Mouse (Mus musculus): Measurements from ENCODE around the gene Rdh19. TPM values are rescaled to one million over a fixed set of nuclear protein-coding genes. Genes with fewer than 3 reads are reported as not detected.
"Not testable (repeated sequence)": the region's sequence is repeated elsewhere in the genome, so short reads cannot be mapped to it uniquely, and the experiment has no call there.

Gene Rdh19
- not detected for total RNA-seq (2021)
- long read RNA-seq, experiment 1, result 0 reads
- long read RNA-seq, experiment 2, result 0 reads

GRCm38 (mm10) chr10:127849628-127850027 lies at the start of gene Rdh19:
Rdh19 (plus strand) TSS chr10:127849928.
- no peak for DNase-seq (ENCODE audit: low spot score)

GRCm38 (mm10) chr10:127800891-127801290 lies 48.8 kb upstream of the Rdh19 start, which contains the start of gene Rdh16:
Rdh16 (plus strand) TSS chr10:127801152.
- no peak for DNase-seq (ENCODE audit: low spot score)

- DNase-seq (ENCODE audit: low spot score), result no peak
Measured at GRCm38 (mm10) chr10:127801612-127802011, 48.1 kb upstream of the Rdh19 start.

GRCm38 (mm10) chr10:127802236-127802635 lies 47.5 kb upstream of the Rdh19 start:
- no peak for DNase-seq (ENCODE audit: low spot score)

- no peak for DNase-seq (ENCODE audit: low spot score)
Measured at GRCm38 (mm10) chr10:127804416-127804815, 45.3 kb upstream of the Rdh19 start.

DNA sequence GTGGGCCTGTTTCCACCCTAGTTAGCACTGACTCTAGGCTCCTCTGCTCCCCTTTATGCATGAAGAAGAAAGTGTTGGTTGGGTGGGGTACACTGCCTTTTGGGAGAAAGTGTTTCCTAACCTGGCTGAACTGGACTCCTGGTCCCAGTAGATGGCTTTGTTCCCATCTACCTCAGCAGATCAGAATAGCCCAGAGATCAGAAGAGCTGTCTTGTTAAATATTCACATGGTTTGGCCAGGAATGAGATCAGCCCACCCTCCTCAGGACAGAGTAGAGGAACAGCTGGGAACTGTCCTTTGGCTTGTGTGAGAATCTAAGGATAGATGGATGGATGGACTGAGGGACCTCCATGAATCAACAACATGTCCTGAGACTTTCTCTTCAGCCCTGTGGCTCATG lies 33.8 kb upstream of the Rdh19 start:
- DNase-seq (ENCODE audit: low spot score), result no peak

DNA sequence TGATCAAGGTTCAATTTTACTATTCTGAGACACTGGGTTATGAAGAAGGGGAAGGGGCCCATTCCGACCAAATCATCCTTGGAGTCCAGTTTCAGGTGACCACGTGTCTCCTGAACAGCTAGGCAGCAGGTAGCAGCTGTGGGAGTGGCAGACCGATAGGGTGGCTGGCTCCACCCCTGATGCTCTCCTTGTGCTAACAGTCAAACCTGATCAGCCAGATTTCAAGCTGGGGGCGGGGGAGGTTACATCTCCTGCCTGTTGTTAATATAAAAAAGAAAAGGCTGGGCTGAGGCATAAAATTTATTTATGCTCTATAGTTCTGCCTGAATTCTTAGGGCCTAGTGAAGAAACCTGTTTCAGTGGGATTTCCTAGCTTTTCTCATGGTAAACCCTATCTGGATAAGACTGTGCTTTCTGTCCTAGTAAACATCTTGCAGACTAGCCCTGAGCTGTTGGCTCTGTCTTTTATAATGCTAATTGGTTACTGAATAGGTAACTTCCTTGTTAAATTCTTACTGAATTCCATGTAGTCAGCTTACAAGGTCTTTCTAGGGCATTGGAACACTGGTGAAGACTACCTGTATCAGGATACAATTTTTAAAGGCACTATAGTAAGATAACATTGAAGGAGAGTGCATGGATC lies 32.3 kb upstream of the Rdh19 start:
- not testable (repeated sequence) for DNase-seq (ENCODE audit: low spot score)

- not testable (repeated sequence) for DNase-seq (ENCODE audit: low spot score)
Measured at GRCm38 (mm10) chr10:127821806-127822205, 27.9 kb upstream of the Rdh19 start.

DNA sequence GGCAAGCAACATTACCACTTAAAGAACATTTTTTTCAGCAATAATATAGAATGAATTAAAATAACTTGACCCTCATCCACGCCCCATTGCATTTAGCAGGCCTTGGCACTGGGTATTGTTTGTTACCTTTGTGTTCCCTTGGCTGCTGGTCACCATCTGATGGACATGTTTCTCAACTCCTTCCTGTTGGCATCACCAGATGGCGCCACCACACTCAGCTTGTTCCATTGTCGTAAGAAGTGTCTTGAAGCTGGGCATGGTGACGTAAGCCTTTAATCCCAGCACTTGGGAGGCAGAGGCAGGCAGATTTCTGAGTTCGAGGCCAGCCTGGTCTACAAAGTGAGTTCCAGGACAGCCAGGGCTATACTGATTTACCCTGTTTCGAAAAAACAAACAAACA lies 24.3 kb upstream of the Rdh19 start:
- DNase-seq (ENCODE audit: low spot score), result no peak

DNA sequence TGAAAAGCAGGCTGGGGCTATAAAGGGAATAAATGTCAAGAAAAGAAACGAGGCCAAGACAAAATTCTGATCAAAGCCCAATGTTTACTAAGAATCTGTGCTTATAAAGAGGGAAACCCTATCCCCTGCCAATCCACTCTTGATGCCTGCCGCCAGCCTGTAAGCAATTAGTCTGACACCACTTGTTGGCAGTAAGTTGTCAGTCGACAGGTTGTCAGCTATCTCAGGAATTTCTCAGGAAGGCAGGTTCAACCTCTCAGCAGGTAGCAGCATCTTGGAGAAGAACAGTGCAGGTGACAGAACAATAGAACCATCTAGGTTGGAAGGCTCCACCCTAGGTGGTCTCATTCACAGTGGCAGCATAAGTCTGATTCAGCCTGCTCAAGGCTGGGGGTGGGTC lies 20.6 kb upstream of the Rdh19 start:
- DNase-seq (ENCODE audit: low spot score), result no peak

GRCm38 (mm10) chr10:127834186-127834585 lies 15.5 kb upstream of the Rdh19 start:
- not testable (repeated sequence) for DNase-seq (ENCODE audit: low spot score)

- no peak for DNase-seq (ENCODE audit: low spot score)
Measured at GRCm38 (mm10) chr10:127835292-127835691, 14.4 kb upstream of the Rdh19 start.

- not testable (repeated sequence) for DNase-seq (ENCODE audit: low spot score)
Measured at GRCm38 (mm10) chr10:127837793-127838192, 11.9 kb upstream of the Rdh19 start.

DNA sequence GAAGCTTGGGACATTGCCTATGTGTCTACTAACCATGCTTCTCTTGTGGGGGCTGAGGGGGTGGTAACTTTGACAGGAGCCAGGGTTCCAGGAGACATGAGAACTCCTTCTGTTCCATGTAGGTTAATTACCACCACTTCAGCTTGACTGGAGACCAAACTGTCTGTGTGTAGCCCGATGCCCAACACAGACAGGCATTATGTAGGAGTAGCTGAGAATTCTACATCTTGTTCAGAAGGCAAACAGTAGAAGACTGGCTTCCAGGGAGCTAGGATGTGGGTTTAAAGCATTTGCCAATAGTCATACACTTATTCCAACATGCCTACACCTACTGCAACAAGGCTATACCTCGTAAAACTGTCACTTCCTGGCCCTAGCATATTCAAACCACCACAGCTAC lies 11.2 kb upstream of the Rdh19 start:
- DNase-seq (ENCODE audit: low spot score), result no peak

- DNase-seq (ENCODE audit: low spot score), result no peak
Measured at GRCm38 (mm10) chr10:127840776-127841175, 9.0 kb upstream of the Rdh19 start.

DNA sequence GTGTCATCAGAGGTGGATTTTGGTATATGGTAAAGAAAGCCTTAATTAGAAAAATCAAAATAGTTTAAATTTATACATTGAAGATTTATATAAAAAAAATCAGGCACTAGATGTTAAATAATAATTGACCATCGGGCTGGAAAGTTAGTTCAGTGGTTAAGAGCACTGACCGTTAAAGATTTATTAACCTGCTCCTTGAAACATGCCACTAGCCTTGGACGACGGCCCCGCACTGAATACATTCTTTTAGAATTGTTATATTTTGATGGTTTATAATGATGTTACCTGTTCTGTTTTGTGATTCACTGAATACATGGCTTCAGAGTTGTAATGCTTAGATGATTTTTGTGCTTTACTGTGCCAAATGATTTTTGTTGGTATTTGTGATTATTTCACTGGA lies 3.8 kb upstream of the Rdh19 start:
- not testable (repeated sequence) for DNase-seq (ENCODE audit: low spot score)

DNA sequence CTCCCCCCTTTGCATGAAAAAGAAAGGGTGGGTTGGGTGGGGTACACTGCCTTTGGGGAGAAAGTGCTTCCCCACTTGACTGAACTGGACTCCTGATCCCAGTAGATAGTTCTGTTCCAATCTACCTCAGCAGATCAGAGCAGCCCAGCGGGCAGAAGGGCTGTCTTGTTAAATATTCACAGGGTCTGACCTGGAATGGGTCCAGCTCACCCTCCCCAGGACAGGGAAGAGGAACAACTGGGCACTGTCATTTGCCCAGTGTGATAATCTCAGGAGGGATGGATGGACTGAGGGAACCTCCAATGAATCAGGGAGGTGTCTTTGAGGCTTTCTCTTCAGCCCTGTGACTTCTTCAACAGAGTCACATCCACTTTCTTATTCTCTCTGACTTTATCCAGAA lies 1.6 kb upstream of the Rdh19 start:
- DNase-seq (ENCODE audit: low spot score), result no peak

DNA sequence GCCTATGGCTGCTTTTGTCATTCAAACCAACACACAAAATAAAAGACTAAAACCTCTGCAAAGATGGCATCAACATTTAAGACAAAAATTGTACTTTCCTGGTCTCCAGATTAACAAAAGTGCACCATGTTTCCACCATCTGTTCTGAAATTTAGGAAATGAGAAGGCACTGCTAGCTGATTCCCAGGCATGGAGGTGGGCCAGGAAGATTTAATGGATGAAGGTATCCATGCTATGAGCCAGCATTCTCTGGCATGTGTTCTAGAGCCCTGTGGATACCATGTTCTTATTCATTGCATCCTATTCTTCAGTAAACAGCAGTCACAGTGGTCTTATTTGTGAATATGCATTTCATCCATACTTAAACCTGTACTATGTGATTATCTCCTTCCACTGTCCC lies 6.6 kb downstream of the Rdh19 start:
- DNase-seq (ENCODE audit: low spot score), result no peak

DNA sequence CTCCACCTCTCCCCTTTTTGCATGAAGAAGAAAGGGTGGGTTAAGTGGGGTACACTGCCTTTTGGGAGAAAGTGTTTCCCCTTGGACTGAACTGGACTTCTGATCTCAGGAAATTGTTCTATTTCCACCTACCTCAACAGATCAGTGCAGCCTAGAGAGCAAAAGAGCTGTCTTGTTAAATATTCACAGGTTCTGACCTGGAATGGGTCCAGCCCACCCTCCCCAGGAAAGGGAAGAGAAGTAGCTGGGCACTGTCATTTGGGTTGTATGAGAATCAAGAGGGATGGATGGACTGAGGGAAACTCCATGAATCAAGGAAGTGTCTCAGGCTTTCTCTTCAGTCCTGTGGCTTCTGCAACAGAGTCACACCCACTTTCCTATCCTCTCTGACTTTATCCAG lies 15.2 kb downstream of the Rdh19 start:
- DNase-seq (ENCODE audit: low spot score), result no peak

DNA sequence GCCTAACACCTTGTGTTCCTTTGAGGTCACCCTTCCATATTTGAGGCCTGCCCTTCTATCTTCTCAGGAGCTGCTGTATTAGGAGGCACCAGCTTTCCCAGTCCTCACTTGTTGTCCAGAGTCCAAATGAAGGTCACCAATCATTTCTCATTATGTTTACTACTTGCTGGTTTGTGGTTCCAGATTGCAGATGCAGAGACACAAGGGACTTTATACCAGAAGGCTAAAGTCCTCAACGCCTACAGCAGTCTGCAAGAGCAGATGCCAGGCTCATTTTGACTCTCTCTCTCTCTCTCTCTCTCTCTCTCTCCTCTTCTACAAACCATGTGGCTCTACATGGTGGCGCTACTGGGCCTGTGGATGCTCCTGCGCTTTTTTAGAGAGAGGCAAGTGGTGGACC lies 16.5 kb downstream of the Rdh19 start, which contains the start of gene Rdh16f2:
Gene Rdh16f2, plus strand, starts transcription at position 243 of the 400 bp plus-strand sequence.
- no peak for DNase-seq (ENCODE audit: low spot score)

DNA sequence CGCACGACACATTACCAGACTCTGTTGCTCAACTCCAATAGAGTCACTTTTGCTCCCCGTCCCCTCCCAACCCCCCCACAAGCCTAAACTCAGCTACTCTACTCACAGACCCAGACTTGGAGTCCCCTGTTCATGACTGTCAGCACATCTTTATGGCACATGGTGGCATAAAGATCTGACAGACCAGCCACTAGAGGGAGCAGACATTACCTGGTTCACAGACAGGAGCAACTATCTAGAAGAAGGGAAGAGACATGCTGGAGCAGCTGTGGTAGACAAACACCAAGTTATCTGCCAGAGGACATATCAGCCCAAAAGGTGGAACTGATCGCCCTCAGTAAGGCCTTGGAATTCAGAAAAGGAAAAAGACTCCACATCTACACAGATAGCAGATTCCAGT lies 22.8 kb downstream of the Rdh19 start:
- no peak for DNase-seq (ENCODE audit: low spot score)

GRCm38 (mm10) chr10:127877681-127878080 lies 28.0 kb downstream of the Rdh19 start:
- no peak for DNase-seq (ENCODE audit: low spot score)

DNA sequence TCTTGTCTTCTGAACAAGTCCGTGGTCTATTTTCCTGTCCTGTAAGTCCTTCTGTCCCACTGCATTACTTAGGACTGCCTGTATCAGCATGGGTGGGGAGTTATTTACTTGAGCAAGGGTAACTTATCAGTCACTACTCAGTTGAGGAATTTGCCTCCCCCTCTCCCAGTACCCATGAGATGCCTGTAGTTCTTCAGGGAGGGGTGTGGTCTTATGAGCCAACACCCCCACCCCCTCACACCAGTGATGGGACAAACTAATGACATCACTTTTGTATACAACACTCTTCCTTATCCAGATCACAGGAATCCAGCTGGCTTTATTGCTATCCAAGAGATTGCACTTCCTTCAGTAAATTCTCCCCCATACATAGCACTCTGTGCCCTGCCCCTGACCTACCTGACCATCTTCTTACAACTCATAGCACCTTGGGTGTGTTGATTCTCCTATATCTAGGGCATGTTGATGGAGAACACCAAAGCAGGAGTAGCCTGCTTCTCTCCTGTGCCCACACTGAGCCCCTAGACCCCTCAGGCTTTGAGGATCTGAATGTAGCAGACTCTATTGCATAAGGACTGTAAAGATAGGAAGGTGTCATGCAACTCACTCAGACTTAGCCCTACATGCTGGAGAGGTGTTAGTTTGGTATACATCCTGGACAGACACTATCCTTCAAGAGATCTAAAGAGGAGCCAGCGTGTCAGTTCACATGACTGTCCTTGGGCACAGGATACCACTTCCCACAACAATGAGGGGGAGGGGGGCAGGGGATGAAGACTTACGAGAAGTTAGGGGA lies 28.7 kb downstream of the Rdh19 start:
- no peak for DNase-seq (ENCODE audit: low spot score)
